Mouse (Mus musculus) regulatory T cell (primary cell): ENCODE measurements around the gene Ube2u.
"Not testable (repeated sequence)": the region's sequence is repeated elsewhere in the genome, so short reads cannot be mapped to it uniquely, and the experiment has no call there.

Experiments
- in situ Hi-C: fragments of 300-600 bp; cut with MboI, MseI; formaldehyde crosslinking; loops from one replicate; pipeline ENCODE4 v1.15.1; 2025; ENCODE audit warnings: high pct_unique_total_duplicates

The Ube2u gene

GRCm38 (mm10) chr4:100478592-100479321 is at the start of gene Ube2u:
TSS of gene Ube2u (plus strand) at chr4:100478849.
- in situ Hi-C loops: no loop called here

- in situ Hi-C loops: loop anchor here (10.0 kb wide), 1 partner anchor 825 kb away; no protein-coding TSS in a partner anchor
Measured at GRCm38 (mm10) chr4:100429371-100429900, 49.2 kb upstream of the Ube2u start.

- in situ Hi-C loops: no loop called here
Measured at GRCm38 (mm10) chr4:100435281-100436168, 43.1 kb upstream of the Ube2u start.

GRCm38 (mm10) chr4:100436169-100436547 is 42.5 kb upstream of the Ube2u start:
- in situ Hi-C loops: no loop called here

GRCm38 (mm10) chr4:100446897-100447296 is 31.8 kb upstream of the Ube2u start:
- in situ Hi-C loops: no loop called here

- in situ Hi-C loops: no loop called here
Measured at GRCm38 (mm10) chr4:100462493-100463120, 16.0 kb upstream of the Ube2u start.

DNA sequence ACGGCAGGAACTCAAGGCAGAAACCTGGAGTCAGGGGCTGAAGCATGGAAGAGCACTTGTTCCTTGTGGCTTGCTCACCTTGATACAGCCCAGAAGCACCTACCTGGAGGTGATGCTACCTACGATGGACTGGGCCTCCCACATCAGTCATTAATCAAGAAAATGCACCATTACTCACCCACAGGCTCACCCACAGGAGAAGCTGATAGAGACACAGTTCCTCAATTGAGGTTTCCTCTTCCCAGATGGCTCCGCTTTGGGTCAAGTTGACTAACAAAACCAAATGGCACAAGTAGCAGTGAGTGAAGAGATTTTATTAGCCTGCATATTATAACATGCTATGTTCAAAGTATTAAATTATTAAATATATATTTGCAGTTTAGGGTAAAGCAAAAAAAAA is 9.8 kb downstream of the Ube2u start:
- in situ Hi-C loops: no loop called here

- in situ Hi-C loops: no loop called here
Measured at GRCm38 (mm10) chr4:100495176-100495575, 16.5 kb downstream of the Ube2u start.

DNA sequence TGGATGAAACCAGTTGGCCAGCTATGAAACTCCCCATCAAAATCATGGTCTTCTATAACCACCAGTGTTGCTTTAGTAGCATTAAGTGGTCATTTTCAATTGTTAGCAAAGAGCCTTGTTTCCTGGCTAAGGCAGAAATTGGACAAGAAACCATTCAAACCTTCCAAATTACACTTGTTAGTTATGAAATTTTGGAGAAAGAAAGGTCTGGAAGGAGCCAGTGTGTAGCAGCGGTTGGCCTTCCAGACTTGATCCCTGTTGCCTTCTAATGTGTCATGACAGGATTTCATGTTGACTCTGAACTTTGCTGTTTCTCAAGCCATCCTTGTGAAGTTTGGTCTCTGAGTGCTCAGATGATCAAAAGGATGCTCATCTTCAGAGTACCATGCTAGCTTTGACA is 17.9 kb downstream of the Ube2u start:
- in situ Hi-C loops: no loop called here

DNA sequence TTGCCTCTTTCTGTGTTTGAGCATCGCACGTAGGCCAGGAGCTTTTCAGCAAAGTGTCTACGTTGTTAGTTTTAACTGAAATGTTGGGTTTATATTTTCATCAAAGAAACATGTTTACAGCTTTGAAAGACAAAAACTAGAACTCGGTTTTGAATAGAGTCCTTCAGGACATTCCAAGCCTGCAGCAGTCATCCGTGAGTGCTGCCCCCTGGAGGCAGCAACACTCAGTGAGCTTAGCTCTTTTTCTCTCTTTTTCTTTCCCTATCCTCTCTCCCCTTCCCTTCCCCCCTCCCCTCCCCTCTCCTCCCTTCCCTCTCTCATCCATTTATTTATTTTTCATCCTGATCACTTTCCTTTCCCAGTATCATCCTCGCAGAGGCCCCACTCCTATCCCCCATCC is 19.5 kb downstream of the Ube2u start:
- in situ Hi-C loops: no loop called here

- in situ Hi-C loops: not testable (repeated sequence)
Measured at GRCm38 (mm10) chr4:100499037-100499601, 20.5 kb downstream of the Ube2u start.

- in situ Hi-C loops: no loop called here
Measured at GRCm38 (mm10) chr4:100503337-100503736, 24.7 kb downstream of the Ube2u start.

- in situ Hi-C loops: no loop called here
Measured at GRCm38 (mm10) chr4:100517646-100518045, 39.0 kb downstream of the Ube2u start.

DNA sequence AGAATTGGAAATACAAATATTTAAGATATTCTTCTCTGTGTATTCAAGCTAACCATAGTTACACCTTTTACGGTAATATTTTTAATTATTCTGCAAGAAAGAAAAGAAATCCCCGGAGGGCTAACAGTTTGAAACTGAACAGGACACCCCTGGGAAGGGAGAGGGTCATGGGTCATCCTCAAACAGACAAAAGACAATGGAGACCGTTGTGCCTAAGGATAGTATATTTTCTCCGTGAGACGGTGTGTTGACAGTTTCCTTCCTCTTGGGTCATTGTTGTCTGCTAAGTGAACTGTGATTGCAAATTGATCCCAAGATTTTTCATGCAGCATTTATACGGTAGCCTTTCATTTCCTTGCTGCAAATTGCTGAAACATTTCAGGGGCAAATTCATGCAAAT is 43.9 kb downstream of the Ube2u start:
- in situ Hi-C loops: no loop called here

DNA sequence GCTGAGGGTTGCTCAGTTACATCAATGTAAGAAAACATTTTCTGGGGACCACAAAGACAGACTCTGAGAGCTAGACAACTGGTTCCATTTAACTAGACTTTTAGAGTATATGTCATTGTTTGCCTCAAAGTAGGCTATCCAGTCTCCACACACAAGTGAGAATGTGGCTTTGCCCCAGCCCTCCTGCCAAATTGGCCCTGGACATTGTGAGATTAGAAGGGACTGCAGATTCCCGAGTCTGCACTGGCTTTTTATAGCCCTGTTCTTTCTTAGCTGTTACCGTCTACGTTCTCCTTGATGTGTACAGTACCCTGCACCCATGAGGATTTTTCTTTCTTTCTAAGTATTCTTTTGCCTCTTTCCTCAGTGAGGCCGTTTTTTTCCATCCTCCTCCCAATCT is 46.1 kb downstream of the Ube2u start:
- in situ Hi-C loops: loop anchor here (25.0 kb wide), 1 partner anchor 487 kb away; no protein-coding TSS in a partner anchor

DNA sequence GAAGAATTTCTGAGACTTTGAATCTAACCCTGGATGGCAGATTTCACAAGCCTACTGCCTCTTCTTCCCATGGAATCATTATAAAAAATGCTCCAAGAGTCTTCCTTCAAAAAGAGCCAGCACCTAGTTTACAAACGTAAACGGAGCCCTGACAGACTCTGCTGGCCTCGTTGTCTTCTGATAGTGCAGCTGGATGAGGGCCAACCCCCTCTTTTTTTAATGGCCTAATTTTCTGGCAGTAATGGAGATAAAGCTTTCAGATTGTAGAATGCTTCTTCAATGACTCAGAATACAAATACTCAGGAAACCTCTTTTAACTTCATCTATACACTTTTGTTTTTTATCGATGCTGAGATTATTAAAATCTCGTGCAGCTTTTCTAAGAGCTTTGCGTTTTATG is 47.6 kb downstream of the Ube2u start:
- in situ Hi-C loops: loop anchor here (25.0 kb wide), 1 partner anchor 489 kb away; no protein-coding TSS in a partner anchor

DNA sequence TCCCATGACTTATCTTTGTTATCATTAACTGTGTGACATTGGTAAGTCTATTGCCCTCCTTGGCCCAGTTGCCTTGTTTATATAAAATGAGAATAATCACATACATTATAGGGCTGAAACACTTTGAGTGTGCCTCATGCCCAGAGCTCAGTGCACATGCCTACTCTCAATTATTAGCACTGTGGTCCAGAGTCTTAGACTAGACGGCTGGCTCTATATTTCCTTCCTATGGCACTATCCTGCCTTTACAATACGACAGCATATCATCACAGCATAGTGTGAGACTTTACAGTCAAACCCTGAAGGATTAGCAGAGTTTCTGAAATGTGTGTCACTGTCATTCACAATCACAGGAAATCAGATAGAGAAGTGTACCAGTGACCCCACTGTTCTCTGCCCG is 48.4 kb downstream of the Ube2u start:
- in situ Hi-C loops: loop anchor here (25.0 kb wide), 1 partner anchor 490 kb away; no protein-coding TSS in a partner anchor

DNA sequence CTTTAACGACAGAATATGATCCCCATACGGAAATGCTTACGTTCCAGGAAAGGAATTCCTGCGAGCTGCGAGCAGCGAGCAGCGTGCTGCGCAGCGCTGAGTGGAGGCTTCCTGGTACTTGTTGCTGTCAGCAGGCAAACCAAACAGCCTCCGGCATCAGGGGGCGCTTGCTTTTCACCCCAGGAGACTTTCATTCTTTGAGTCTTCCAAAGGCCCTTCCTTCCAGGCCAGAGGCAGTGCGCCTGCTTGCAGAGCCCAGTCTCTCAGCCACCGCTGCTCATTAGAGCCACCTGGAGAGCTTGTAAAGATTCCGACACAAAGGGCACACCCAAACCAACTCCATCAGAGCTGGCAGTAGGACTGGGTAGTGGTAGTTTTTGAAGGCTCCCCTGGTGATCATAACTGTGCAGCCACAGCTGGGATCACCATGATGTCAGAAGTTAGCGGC is 48.9 kb downstream of the Ube2u start:
- in situ Hi-C loops: loop anchor here (25.0 kb wide), 1 partner anchor 490 kb away; no protein-coding TSS in a partner anchor

DNA sequence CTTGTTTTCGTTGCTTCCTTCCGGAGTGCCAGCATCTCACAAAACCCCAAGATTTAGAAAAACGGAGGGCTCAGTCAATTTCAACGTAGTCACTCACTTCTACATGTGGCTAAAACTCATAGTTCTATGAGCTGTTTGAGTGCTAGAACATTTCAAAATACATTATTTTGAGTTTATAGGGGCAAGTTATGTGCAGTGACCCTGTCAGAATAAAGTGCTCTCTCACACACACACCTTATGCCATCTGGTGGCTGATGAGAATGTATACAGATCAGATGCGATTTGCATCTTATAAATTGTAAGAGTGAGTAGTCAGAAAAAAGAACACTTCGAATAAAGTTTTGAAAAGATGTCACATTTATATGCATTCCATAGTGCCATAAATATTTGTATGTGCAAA is 55.0 kb downstream of the Ube2u start:
- in situ Hi-C loops: loop anchor here (25.0 kb wide), 1 partner anchor 496 kb away; no protein-coding TSS in a partner anchor

DNA sequence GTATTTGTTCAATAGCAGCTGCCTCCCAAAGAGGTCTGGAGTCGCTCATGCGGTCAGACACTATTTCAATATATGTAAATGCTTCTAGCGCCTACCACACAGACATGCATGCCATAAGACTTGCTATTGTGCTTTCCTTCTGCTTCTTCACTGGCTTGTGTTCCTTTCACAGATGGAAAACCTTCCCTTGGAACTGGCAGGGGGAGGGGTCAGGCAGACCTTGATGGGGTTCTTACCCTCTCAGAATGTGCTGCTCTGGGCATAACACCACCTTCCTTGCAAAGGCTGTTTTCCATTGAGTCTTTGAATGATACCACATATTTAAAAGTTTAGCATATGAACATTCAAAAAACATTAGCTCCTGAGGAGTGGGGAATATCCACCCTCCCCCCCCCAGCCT is 56.3 kb downstream of the Ube2u start:
- in situ Hi-C loops: loop anchor here (25.0 kb wide), 1 partner anchor 498 kb away; no protein-coding TSS in a partner anchor

DNA sequence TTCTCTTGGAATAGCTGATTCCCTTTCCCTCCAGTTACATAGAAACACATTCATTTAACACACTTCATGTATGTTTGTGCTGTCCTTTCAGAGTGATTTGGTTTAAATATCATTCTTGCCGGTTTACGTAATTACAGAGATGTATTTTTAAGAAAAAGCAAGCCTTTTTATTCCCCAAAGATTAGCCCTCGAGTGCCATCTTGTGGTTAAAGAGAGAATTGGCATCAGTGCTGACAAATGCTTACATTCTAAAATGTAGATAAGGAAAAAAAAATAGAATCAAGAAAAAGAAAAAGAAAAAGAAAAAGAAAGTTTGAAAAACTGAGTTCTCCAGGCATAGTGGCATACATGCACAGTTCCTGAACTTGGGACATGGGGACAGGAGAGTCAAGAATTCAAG is 59.2 kb downstream of the Ube2u start:
- in situ Hi-C loops: loop anchor here (25.0 kb wide), 1 partner anchor 501 kb away; no protein-coding TSS in a partner anchor
